ENCODE assay signal across 31 mouse cellular contexts in genomic region chr5:4534512-4534911, GRCm38 (mm10).
DNase-seq lines count a peak whose midpoint lies in the region; ATAC-seq lines count a peak whose summit lies in the region.
"Had no signal": no experiment of that assay in that cellular context is flagged by ENCODE, and none has a peak within 500 bp of the region (broad histone marks: within the 10 kb centered on the region; RNA-seq: fewer than 3 reads in every experiment).

No protein-coding gene starts in this region.

- no peak overlapping the region for H3K27ac ChIP-seq in embryonic facial prominence, embryonic 10.5 days (replicated peaks)
- no peak overlapping the region for H3K27ac ChIP-seq in limb, embryonic 11.5 days (replicated peaks; ENCODE audit: low read depth, low read length)
- H3K27ac ChIP-seq: forebrain, embryonic 10.5 days; forebrain, embryonic 13.5 days; gastrocnemius, adult 2 months; heart, embryonic 15.5 days; hindbrain, embryonic 10.5 days; hindbrain, embryonic 13.5 days had no signal

- H3K36me3 ChIP-seq in embryonic facial prominence, embryonic 10.5 days (replicated peaks): no peaks in the 10 kb centered on the region
- H3K36me3 ChIP-seq in limb, embryonic 11.5 days (ENCODE audit: control insufficient read depth, insufficient read depth, low read length): no peaks in the 10 kb centered on the region
- H3K36me3 ChIP-seq: forebrain, embryonic 10.5 days; G1E; heart, embryonic 12.5 days; heart, embryonic 15.5 days; hindbrain, embryonic 10.5 days; hindbrain, embryonic 13.5 days had no signal

- peak; percentile 61 for DNase-seq in embryo, embryonic 10.5 days (ENCODE audit: low spot score)
- peak; percentile 70 for DNase-seq in embryonic facial prominence, embryonic 10.5 days (ENCODE audit: low spot score)
- DNase-seq in forelimb bud, embryonic 11.5 days (ENCODE audit: low read depth, low spot score): peak; percentile 72
- peak; percentile 70 for DNase-seq in limb, embryonic 11.5 days (ENCODE audit: low spot score)
- DNase-seq in gastrocnemius, postnatal 25 days: no peak
- no peak for DNase-seq in spleen, postnatal 4 days (ENCODE audit: low spot score in 2 of 2)
- no peak for DNase-seq in lung, postnatal 36 days
- DNase-seq: adrenal gland, adult 2 months; adrenal gland, postnatal 14 days; B cell, adult 2 months; cerebellum, adult 11 months; cerebellum, adult 2 months; cerebellum, adult 9-11 months; cerebellum, postnatal 25 days; gastrocnemius, adult 2 months; gastrocnemius, postnatal 14 days; heart, adult 18-20 months; heart, postnatal 10 days; heart, postnatal 36 days had no signal

- H3K4me1 ChIP-seq in embryonic facial prominence, embryonic 10.5 days: peaks cover 33% of the 10 kb centered on the region
- peaks cover 30% of the 10 kb centered on the region for H3K4me1 ChIP-seq in limb, embryonic 11.5 days (ENCODE audit: control insufficient read depth, insufficient read depth, low read length)
- H3K4me1 ChIP-seq: heart, embryonic 15.5 days had no signal

- H3K9ac ChIP-seq in limb, embryonic 11.5 days (ENCODE audit: low read length): no peak overlapping the region
- H3K9ac ChIP-seq: forebrain, embryonic 13.5 days; heart, embryonic 12.5 days; heart, embryonic 15.5 days; hindbrain, embryonic 13.5 days had no signal

- WGBS in embryonic facial prominence, embryonic 10.5 days: 48% methylated on average over 2 of the region's 2 CpGs
- 28% methylated on average over 2 of the region's 2 CpGs for WGBS in limb, embryonic 11.5 days

- H3K27me3 ChIP-seq in embryonic facial prominence, embryonic 10.5 days (replicated peaks; ENCODE audit: low read depth, poor library complexity, severe bottlenecking): no peaks in the 10 kb centered on the region
- H3K27me3 ChIP-seq in limb, embryonic 11.5 days (ENCODE audit: control insufficient read depth, insufficient read depth, low read length): no peaks in the 10 kb centered on the region
- H3K27me3 ChIP-seq: CH12.LX; forebrain, embryonic 13.5 days; heart, embryonic 12.5 days; heart, embryonic 15.5 days; hindbrain, embryonic 13.5 days had no signal

- H3K4me3 ChIP-seq in embryonic facial prominence, embryonic 10.5 days: no peak overlapping the region
- H3K4me3 ChIP-seq in limb, embryonic 11.5 days (ENCODE audit: low read depth, low read length): no peak overlapping the region
- H3K4me3 ChIP-seq: forebrain, embryonic 10.5 days; forebrain, embryonic 13.5 days; gastrocnemius, adult 2 months; heart, embryonic 12.5 days; heart, embryonic 15.5 days; hindbrain, embryonic 10.5 days; hindbrain, embryonic 13.5 days had no signal

- peak; percentile 61; the same call in 1 of the 2 replicates for ATAC-seq in limb, embryonic 11.5 days (ENCODE audit: insufficient number of reproducible peaks, low FRiP score, low TSS enrichment, low read depth)
- ATAC-seq: forebrain, embryonic 13.5 days; forebrain, embryonic 16.5 days; hindbrain, embryonic 16.5 days; inflammation-experienced regulatory T-cells, adult 6 months; intestine, embryonic 16.5 days had no signal

- no peaks in the 10 kb centered on the region for H3K9me3 ChIP-seq in embryonic facial prominence, embryonic 10.5 days
- no peaks in the 10 kb centered on the region for H3K9me3 ChIP-seq in limb, embryonic 11.5 days (ENCODE audit: control insufficient read depth, low read length)
- H3K9me3 ChIP-seq: forebrain, embryonic 10.5 days; forebrain, embryonic 13.5 days; G1E; heart, embryonic 12.5 days; heart, embryonic 15.5 days; hindbrain, embryonic 10.5 days; hindbrain, embryonic 13.5 days had no signal

- H3K4me2 ChIP-seq in limb, embryonic 11.5 days (ENCODE audit: low read depth, severe bottlenecking): no peak overlapping the region
- H3K4me2 ChIP-seq: forebrain, embryonic 13.5 days; heart, embryonic 12.5 days; heart, embryonic 15.5 days; hindbrain, embryonic 13.5 days had no signal

Comparison
In these comparisons a context has a peak if more than half of its experiments do, and no peak if none do; other contexts are left out.
1. DNase-seq: peak in embryo, embryonic 10.5 days (single experiment), embryonic facial prominence, embryonic 10.5 days (single experiment), forelimb bud, embryonic 11.5 days (single experiment) and limb, embryonic 11.5 days (single experiment); none in gastrocnemius, postnatal 25 days (single experiment), spleen, postnatal 4 days (0 of 2) and lung, postnatal 36 days (single experiment).